Mouse (Mus musculus) monocyte, adult 5-6 weeks (primary cell): ENCODE data around the gene Nell2. TPM values are rescaled to one million over a fixed set of nuclear protein-coding genes. Genes with fewer than 3 reads are reported as not detected.
A peak's percentile ranks its signal among the peaks of the same experiment; 100 is the strongest.

Experiments used
- ATAC-seq: fragments of 153-309, 156-312 bp; replicated peaks from 2 replicates; pipeline ENCODE4 v1.8.0; 2017; ENCODE audit warnings: mild to moderate bottlenecking; ENCODE audit not compliant: low TSS enrichment, insufficient number of reproducible peaks, severe bottlenecking, poor library complexity, low FRiP score
- total RNA-seq: library from RNA; stranded (forward); fragments of 200-1000, 200-491, 200-594 nt; gene quantifications from 3 replicates; pipeline ENCODE4 v1.2.3, GENCODE M21; 2017

Gene Nell2
- total RNA-seq, 1 experiment from 2014 or later = not detected

DNA sequence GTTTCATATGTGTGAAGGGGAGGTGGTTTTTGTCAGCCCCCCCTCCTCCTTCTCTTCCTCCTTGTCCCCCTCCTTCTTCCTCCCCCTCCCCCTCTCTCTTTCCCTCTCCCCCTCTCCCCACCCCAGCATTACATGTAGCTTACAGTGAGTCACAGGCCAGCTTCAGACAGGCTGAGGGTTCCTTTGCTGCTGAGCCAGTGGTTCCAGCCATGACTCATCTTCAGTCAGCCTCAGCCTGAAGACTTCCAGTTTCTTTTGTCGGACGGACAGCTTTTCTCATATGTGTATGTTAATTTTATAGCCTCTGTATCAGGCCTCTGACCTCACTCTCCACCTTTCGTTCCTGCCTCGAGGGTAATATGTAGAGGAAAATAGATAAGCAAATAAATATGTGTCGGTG is 344.9 kb downstream of the Nell2 start:
- ATAC-seq = no peak

GRCm38 (mm10) chr15:95156828-95157227 is 371.5 kb downstream of the Nell2 start:
- ATAC-seq = no peak

GRCm38 (mm10) chr15:95145118-95145517 is 383.2 kb downstream of the Nell2 start:
- no peak for ATAC-seq

DNA sequence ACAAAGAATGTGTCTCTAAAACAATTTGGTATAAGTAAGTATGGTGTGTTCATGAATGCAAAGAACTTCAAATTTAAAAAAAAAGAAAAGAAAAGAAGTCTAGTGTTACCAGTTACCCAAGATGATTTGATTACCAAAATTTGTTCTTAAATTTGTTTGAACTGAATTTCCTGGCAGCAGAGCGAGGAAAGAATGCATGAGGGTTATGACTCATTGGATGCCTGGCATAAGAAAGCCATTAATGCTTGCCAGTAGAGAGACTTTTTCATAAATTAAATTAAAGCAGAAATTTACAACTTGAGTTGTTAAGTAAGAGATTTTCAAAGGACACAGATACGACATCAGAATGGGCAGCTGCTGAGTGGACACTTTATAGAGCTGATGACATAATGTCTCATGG is 384.2 kb downstream of the Nell2 start:
- no peak for ATAC-seq

GRCm38 (mm10) chr15:95138709-95139409 is 389.5 kb downstream of the Nell2 start:
- no peak for ATAC-seq

DNA sequence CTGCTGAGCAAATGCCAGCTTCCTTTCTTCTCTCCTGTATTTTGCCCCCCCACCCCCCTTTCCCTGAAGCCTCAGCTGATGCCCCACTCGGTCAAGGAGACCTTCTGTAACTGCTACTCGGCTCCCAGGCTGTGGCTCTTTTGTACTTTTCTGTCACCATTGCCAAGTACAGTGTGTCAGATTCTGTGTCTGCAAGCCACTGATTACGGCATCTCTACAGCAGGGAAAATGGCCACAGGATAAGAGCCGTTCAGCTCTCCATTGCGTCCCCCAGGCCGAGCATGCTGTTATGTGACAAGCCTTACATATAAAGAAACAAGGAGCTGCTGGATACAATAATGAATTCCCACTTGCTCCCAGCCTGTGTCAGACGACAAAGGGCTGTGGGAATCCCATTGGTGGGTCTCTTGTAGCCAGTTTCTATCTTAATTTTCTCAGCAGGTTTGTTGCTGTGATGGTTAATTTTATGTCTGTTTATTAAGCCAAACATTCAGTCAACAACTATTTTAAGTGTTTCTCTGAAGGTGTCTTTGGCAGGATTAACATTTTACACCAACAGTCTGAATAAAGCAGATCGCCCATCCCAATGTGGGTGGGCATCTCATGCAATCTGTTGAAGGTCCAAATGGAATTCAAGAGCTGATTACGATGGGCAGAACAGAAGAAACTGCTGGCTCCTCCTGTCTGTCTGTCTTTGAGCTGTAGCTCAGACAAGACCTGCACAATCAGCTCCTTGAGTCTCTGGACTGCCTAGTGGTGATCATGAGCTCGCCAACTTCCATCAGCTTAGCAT is 391.1 kb downstream of the Nell2 start:
- no peak for ATAC-seq

DNA sequence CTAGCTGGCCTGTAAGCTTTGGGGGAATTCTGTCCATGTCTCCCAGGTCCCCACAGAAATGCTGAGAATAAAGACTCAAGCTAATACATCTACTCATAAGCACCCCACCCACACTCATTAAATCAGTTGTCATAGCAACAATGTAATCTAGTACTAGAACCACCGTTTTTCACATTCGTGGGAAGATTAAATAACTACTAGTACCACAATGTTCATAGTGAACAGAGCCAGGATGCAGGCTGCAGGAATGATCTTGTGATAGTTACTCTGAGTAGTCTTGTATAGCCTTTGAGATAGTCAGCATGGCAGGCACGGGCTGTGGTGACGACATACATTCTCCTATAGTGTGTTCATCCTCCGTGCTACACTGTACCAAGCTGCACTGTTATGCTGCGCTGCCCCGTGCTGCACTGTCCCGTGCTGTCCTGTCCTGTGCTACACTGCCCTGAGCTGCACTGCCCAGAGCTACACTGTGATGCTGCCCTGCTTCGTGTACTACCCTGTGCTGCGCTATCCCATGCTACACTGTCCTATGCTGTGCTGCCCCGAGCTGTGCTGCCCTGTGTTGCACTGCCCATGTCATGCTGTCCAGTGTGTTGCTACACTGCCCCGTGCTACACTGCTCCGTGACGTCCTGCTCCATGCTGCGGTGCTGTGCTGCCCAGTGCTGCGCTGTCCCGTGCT is 392.3 kb downstream of the Nell2 start:
- peak; percentile 31; the same call in 1 of the 2 replicates for ATAC-seq

DNA sequence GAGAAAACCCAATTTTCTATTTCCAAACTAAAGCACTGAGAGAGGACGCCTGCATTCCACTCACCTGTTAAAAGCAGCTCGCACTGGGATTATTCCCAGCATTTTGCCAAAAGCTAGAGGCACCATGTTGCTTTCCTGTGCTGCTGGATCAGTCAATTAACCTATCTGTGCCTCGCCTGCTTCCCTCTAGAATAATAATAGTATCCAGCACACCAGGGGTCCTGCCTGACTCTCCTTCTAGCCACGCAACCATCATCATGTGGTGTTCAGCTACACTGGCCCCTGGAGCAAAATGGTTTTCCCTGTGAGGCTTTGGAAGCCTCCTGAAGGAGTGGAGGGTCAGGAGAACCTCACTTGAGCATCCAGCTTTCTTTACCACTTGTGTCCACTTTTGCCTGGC is 397.0 kb downstream of the Nell2 start:
- ATAC-seq = no peak

DNA sequence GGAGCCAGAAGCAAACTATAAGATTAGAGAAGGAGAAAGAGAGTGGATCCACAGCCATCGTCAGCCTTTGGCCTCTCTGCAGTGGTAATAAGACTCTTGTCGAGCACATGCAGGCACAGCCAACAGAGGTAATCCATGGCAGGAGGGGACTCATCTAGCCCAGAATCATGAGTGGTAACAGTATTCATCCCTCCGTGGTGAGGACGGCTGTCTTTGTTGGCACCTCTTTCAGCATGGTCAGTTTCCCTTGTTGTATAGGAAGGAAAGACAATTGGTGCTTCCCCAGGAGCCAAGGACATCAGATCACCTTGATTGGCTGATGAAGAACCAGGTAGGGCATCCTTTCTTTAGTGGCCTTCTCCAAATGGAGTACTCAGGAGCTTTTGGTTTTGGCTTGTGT is 419.7 kb downstream of the Nell2 start:
- ATAC-seq = no peak

GRCm38 (mm10) chr15:95107246-95107809 is 421.0 kb downstream of the Nell2 start:
- no peak for ATAC-seq

- ATAC-seq = no peak
Measured at GRCm38 (mm10) chr15:95101522-95101921, 426.8 kb downstream of the Nell2 start.

DNA sequence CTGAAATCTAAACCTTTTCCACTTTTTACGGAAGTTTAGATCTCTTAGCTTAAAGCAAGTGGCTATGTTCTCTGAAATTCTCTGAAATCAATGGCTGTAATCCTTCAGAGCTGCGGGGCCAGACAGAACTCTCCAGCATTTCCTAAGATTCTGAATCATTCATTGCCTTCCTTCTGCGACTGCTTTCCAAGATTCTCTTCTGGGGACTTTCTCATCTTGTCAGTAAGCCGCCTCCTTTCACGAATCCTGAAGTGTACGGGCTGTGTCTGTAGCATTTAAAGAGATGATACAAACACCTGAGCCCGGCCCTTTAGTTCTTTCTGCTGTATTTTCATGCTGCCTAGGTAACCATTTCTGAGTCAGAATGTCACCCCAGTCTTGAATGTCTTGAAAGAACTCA is 428.2 kb downstream of the Nell2 start:
- no peak for ATAC-seq

GRCm38 (mm10) chr15:95085962-95086361 is 442.4 kb downstream of the Nell2 start:
- no peak for ATAC-seq

DNA sequence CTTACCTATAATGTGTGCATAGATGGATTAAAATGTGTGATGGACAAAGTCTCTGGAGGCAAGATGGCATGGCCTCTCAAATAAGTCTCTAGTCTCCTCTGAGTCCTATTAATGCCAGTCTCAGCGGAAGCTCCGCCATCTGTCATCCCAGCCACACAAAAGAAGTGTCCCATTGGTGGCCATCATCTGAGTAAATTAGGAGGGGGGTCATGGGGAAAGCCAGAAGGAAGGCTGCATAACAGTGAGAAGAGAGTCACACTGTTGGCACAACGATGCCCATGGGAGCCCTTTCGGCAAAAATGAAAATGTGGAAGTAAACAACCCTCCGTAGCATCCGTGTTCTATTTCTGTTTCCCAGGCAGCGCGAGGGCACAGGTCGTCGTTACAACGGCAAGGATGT is 446.7 kb downstream of the Nell2 start:
- ATAC-seq = no peak

GRCm38 (mm10) chr15:95075356-95075755 is 453.0 kb downstream of the Nell2 start:
- ATAC-seq = no peak

GRCm38 (mm10) chr15:95070881-95071280 is 457.5 kb downstream of the Nell2 start:
- no peak for ATAC-seq

- ATAC-seq = no peak
Measured at GRCm38 (mm10) chr15:95068799-95069198, 459.6 kb downstream of the Nell2 start.

GRCm38 (mm10) chr15:95068023-95068422 is 460.3 kb downstream of the Nell2 start:
- no peak for ATAC-seq

DNA sequence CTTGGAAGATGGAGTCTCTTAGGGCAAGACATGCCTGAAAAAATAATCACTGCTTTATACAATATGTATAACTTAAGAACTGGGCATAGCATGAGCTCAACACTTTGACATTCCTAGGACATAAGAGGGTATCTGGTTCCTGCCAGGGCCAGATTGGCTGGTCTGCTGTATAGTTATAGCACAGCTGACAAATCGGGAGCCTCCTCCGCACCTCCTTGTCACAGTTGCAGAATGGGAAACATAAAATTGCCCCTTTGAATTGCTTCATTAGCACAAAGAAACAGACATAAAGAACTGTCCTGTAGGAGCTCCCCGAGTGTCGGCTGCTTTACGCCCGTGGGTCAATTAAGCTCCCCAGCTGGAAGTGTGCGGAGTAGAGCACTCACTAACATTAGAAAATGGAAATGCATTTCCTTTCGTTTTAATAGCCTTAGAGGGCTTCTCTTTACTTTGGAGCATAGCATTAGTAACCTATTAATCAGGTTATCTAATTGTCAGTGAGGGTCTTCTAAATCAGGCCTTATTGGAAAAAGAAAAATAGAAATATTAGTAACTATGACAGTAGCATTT is 473.2 kb downstream of the Nell2 start:
- ATAC-seq = no peak
